Mouse (Mus musculus) E14TG2a.4 (cell line): ENCODE data around the gene Pomt2.

Experiments used
- CTCF ChIP-seq: conservative IDR thresholded peaks from 2 replicates; pipeline ENCODE4 v1.5.1; 2014; ENCODE audit warnings: low read length
- NANOG ChIP-seq: IDR thresholded peaks from 2 replicates; pipeline ENCODE4 v1.6.1; 2014; ENCODE audit warnings: borderline replicate concordance, low read length, mixed read lengths

DNA sequence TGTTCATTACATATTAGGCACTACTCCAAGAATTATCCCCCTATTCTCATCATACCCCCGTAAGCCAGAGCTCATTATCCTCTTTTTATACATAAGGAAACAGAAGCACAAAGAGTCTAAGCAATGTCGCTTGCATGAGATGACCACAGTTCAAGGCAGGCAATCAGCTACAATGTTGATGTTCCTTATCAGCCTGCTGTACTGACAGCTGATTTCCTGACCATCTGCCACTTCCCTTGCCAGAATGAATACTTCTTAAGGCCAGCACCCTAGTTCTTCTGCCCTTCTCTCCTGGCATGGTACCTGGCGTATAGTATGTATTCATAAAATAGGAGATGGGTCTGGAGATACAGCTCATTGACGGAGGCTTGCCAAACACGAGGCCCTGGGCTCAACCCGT lies 15.6 kb downstream of the Pomt2 start:
- TF ChIP-seq CTCF (no peak), NANOG (no peak)
